Mouse (Mus musculus) hindbrain, embryonic 10.5 days (tissue): ENCODE measurements around the gene Tmem53. TPM values are rescaled to one million over a fixed set of nuclear protein-coding genes. Genes with fewer than 3 reads are reported as not detected.

Experiments
- DNase-seq: peaks from one replicate; pipeline ENCODE4 v3.0.0-alpha.2; 2017; ENCODE audit warnings: low spot score
- H3K27ac ChIP-seq: fragments of 300-500 bp; sonication (generic); 2 replicates; pipeline ENCODE4 v1.5.1; 2016; ENCODE audit warnings: mild to moderate bottlenecking, moderate library complexity
- H3K27me3 ChIP-seq: fragments of 300-500 bp; sonication (generic); 2 replicates; pipeline ENCODE4 v1.6.1; 2016; ENCODE audit warnings: mild to moderate bottlenecking; ENCODE audit not compliant: poor library complexity, insufficient read depth, severe bottlenecking
- H3K36me3 ChIP-seq: fragments of 300-500 bp; sonication (generic); 2 replicates; pipeline ENCODE4 v1.6.1; 2016; ENCODE audit warnings: mild to moderate bottlenecking, moderate library complexity
- H3K4me1 ChIP-seq: fragments of 300-500 bp; sonication (generic); replicated peaks from 2 replicates; pipeline ENCODE4 v1.6.1; 2016; ENCODE audit warnings: mild to moderate bottlenecking
- H3K4me3 ChIP-seq: fragments of 300-500 bp; sonication (generic); 2 replicates; pipeline ENCODE4 v1.5.1; 2016; ENCODE audit warnings: mild to moderate bottlenecking, moderate library complexity
- H3K9me3 ChIP-seq: fragments of 300-500 bp; sonication (generic); 2 replicates; pipeline ENCODE4 v1.6.1; 2016; ENCODE audit warnings: mild to moderate bottlenecking, moderate library complexity
- WGBS: fragments of 180-500 bp; shearing (Covaris S2); methylation state at CpG from one replicate; pipeline ENCODE4 v1.1.7; 2016; 5-methylcytosine and 5-hydroxymethylcytosine counted together
- polyA plus RNA-seq: library from polyadenylated mRNA; unstranded; fragments of >200 nt; fragmentation: Nextera tagmentation; extraction: Ambion mirVana; gene quantifications from 2 replicates; pipeline ENCODE4 v1.2.1, GENCODE M21; 2016

The Tmem53 gene
- polyA plus RNA-seq, 1 experiment from 2014 or later, result 13.1 TPM

- Histone ChIP-seq H3K36me3 (peaks cover 28% of the 10 kb centered on the region), H3K4me3 (no peak overlapping the region), H3K27me3 (peaks cover 12% of the 10 kb centered on the region), H3K4me1 (peaks cover 43% of the 10 kb centered on the region), H3K27ac (no peak overlapping the region), H3K9me3 (no peaks in the 10 kb centered on the region)
- no peak for DNase-seq
- WGBS, result 93% methylated on average over 2 of the region's 2 CpGs
Measured at GRCm38 (mm10) chr4:117291696-117292095, 39.9 kb downstream of the Tmem53 start.

- peaks cover 42% of the 10 kb centered on the region for H3K4me1 ChIP-seq
- H3K4me3 ChIP-seq, result no peak overlapping the region
- peaks cover 18% of the 10 kb centered on the region; the same call in 1 of the 2 replicates for H3K36me3 ChIP-seq
- 74% methylated on average over 19 of the region's 19 CpGs for WGBS
- peaks cover 51% of the 10 kb centered on the region for H3K27me3 ChIP-seq
- H3K27ac ChIP-seq, result peak overlapping the region; percentile 54; the same call in 1 of the 2 replicates
- H3K9me3 ChIP-seq, result no peaks in the 10 kb centered on the region
- no peak for DNase-seq
Measured at GRCm38 (mm10) chr4:117296849-117297593, 45.3 kb downstream of the Tmem53 start.

GRCm38 (mm10) chr4:117297819-117298218, 46.1 kb downstream of the Tmem53 start:
- H3K27ac ChIP-seq, result no peak overlapping the region
- peaks cover 59% of the 10 kb centered on the region for H3K27me3 ChIP-seq
- H3K4me3 ChIP-seq, result no peak overlapping the region
- H3K36me3 ChIP-seq, result peaks cover 18% of the 10 kb centered on the region; the same call in 1 of the 2 replicates
- H3K4me1 ChIP-seq, result peaks cover 48% of the 10 kb centered on the region
- H3K9me3 ChIP-seq, result no peaks in the 10 kb centered on the region
- no peak for DNase-seq
- 79% methylated on average over 9 of the region's 9 CpGs for WGBS

- DNase-seq, result no peak
- Histone ChIP-seq H3K4me3 (no peak overlapping the region), H3K36me3 (peaks cover 16% of the 10 kb centered on the region; the same call in 1 of the 2 replicates), H3K27me3 (peaks cover 79% of the 10 kb centered on the region), H3K4me1 (peaks cover 69% of the 10 kb centered on the region), H3K9me3 (no peaks in the 10 kb centered on the region), H3K27ac (no peak overlapping the region)
- WGBS, result 81% methylated on average over 10 of the region's 10 CpGs
Measured at GRCm38 (mm10) chr4:117299921-117300320, 48.2 kb downstream of the Tmem53 start.

GRCm38 (mm10) chr4:117302027-117302806, 50.5 kb downstream of the Tmem53 start:
- H3K9me3 ChIP-seq, result no peaks in the 10 kb centered on the region
- WGBS, result 60% methylated on average over 14 of the region's 14 CpGs
- peaks cover 92% of the 10 kb centered on the region for H3K27me3 ChIP-seq
- H3K27ac ChIP-seq, result no peak overlapping the region
- no peak overlapping the region for H3K4me3 ChIP-seq
- no peak for DNase-seq
- H3K36me3 ChIP-seq, result 0 out of 2 replicates have a peak, but pooled peaks cover 13% of the 10 kb centered on the region
- H3K4me1 ChIP-seq, result peaks cover 74% of the 10 kb centered on the region

- Histone ChIP-seq H3K27me3 (peaks cover 96% of the 10 kb centered on the region), H3K4me3 (peak overlapping the region; percentile 56), H3K36me3 (0 out of 2 replicates have a peak, but pooled peaks cover 13% of the 10 kb centered on the region), H3K9me3 (no peaks in the 10 kb centered on the region), H3K4me1 (peaks cover 68% of the 10 kb centered on the region), H3K27ac (peak overlapping the region; percentile 46)
- 9% methylated on average over 30 of the region's 30 CpGs for WGBS
- DNase-seq, result no peak
Measured at GRCm38 (mm10) chr4:117303581-117304238, 52.0 kb downstream of the Tmem53 start.

GRCm38 (mm10) chr4:117304239-117305025, 52.7 kb downstream of the Tmem53 start:
- peaks cover 67% of the 10 kb centered on the region for H3K4me1 ChIP-seq
- 2% methylated on average over 54 of the region's 54 CpGs for WGBS
- peak overlapping the region; percentile 42 for H3K27ac ChIP-seq
- peak overlapping the region; percentile 56 for H3K4me3 ChIP-seq
- peaks cover 90% of the 10 kb centered on the region for H3K27me3 ChIP-seq
- H3K36me3 ChIP-seq, result 0 out of 2 replicates have a peak, but pooled peaks cover 9% of the 10 kb centered on the region
- H3K9me3 ChIP-seq, result no peaks in the 10 kb centered on the region
- peak; percentile 53 for DNase-seq

- no peaks in the 10 kb centered on the region for H3K9me3 ChIP-seq
- H3K4me3 ChIP-seq, result no peak overlapping the region
- H3K27ac ChIP-seq, result no peak overlapping the region
- WGBS, result 57% methylated on average over 7 of the region's 7 CpGs
- DNase-seq, result no peak
- peaks cover 90% of the 10 kb centered on the region for H3K27me3 ChIP-seq
- peaks cover 59% of the 10 kb centered on the region for H3K4me1 ChIP-seq
- 0 out of 2 replicates have a peak, but pooled peaks cover 14% of the 10 kb centered on the region for H3K36me3 ChIP-seq
Measured at GRCm38 (mm10) chr4:117305461-117305860, 53.7 kb downstream of the Tmem53 start.

- Histone ChIP-seq H3K9me3 (no peaks in the 10 kb centered on the region), H3K36me3 (0 out of 2 replicates have a peak, but pooled peaks cover 14% of the 10 kb centered on the region), H3K27ac (no peak overlapping the region), H3K27me3 (peaks cover 90% of the 10 kb centered on the region), H3K4me3 (no peak overlapping the region), H3K4me1 (peaks cover 59% of the 10 kb centered on the region)
- WGBS, result 65% methylated on average over 6 of the region's 6 CpGs
- DNase-seq, result no peak
Measured at GRCm38 (mm10) chr4:117307270-117307669, 55.5 kb downstream of the Tmem53 start.

- WGBS, result 85% methylated on average over 1 of the region's 1 CpGs
- no peak for DNase-seq
Measured at GRCm38 (mm10) chr4:117309427-117309826, 57.7 kb downstream of the Tmem53 start.

GRCm38 (mm10) chr4:117311891-117312290, 60.1 kb downstream of the Tmem53 start:
- Histone ChIP-seq H3K4me1 (peaks cover 56% of the 10 kb centered on the region), H3K9me3 (no peaks in the 10 kb centered on the region), H3K4me3 (no peak overlapping the region), H3K27me3 (peaks cover 90% of the 10 kb centered on the region), H3K36me3 (0 out of 2 replicates have a peak, but pooled peaks cover 5% of the 10 kb centered on the region), H3K27ac (0 out of 2 replicates have a peak overlapping the region, but pooled peaks have one; percentile 72)
- 62% methylated on average over 5 of the region's 5 CpGs for WGBS
- no peak for DNase-seq

More at GRCm38 (mm10) chr4:117309427-117309826, 57.7 kb downstream of the Tmem53 start:
- no peaks in the 10 kb centered on the region for H3K9me3 ChIP-seq
- 0 out of 2 replicates have a peak, but pooled peaks cover 14% of the 10 kb centered on the region for H3K36me3 ChIP-seq
- peaks cover 56% of the 10 kb centered on the region for H3K4me1 ChIP-seq
- H3K27ac ChIP-seq, result no peak overlapping the region
- H3K27me3 ChIP-seq, result peaks cover 90% of the 10 kb centered on the region
- H3K4me3 ChIP-seq, result no peak overlapping the region
